Mouse (Mus musculus): ENCODE results near the gene Tspan5.

Tspan5 gene

GRCm38 (mm10) chr3:138744030-138744774, 2.2 kb downstream of the Tspan5 start:
- DNase-seq, result no peak

GRCm38 (mm10) chr3:138745091-138745490, 3.1 kb downstream of the Tspan5 start:
- no peak for DNase-seq

- no peak for DNase-seq
Observed at GRCm38 (mm10) chr3:138745596-138745995, 3.6 kb downstream of the Tspan5 start.

- no peak for DNase-seq
Observed at GRCm38 (mm10) chr3:138746556-138746955, 4.6 kb downstream of the Tspan5 start.

- DNase-seq, result no peak
Observed at GRCm38 (mm10) chr3:138747035-138747434, 5.0 kb downstream of the Tspan5 start.

GRCm38 (mm10) chr3:138747985-138748384, 6.0 kb downstream of the Tspan5 start:
- DNase-seq, result no peak

- DNase-seq, result no peak
Observed at GRCm38 (mm10) chr3:138749645-138750044, 7.7 kb downstream of the Tspan5 start.

- no peak for DNase-seq
Observed at GRCm38 (mm10) chr3:138751328-138751727, 9.3 kb downstream of the Tspan5 start.

- no peak for DNase-seq
Observed at GRCm38 (mm10) chr3:138752056-138752455, 10.1 kb downstream of the Tspan5 start.

- DNase-seq, result no peak
Observed at GRCm38 (mm10) chr3:138752769-138753168, 10.8 kb downstream of the Tspan5 start.

- peak; percentile 24 for DNase-seq
Observed at GRCm38 (mm10) chr3:138753182-138753885, 11.3 kb downstream of the Tspan5 start.

- DNase-seq, result no peak
Observed at GRCm38 (mm10) chr3:138754328-138754727, 12.3 kb downstream of the Tspan5 start.

GRCm38 (mm10) chr3:138757283-138757682, 15.3 kb downstream of the Tspan5 start:
- DNase-seq, result no peak

- DNase-seq, result no peak
Observed at GRCm38 (mm10) chr3:138759968-138760684, 18.1 kb downstream of the Tspan5 start.

GRCm38 (mm10) chr3:138760685-138761119, 18.7 kb downstream of the Tspan5 start:
- DNase-seq, result no peak

GRCm38 (mm10) chr3:138761531-138761930, 19.5 kb downstream of the Tspan5 start:
- DNase-seq, result no peak

GRCm38 (mm10) chr3:138763941-138764340, 21.9 kb downstream of the Tspan5 start:
- DNase-seq, result no peak

GRCm38 (mm10) chr3:138764782-138765181, 22.8 kb downstream of the Tspan5 start:
- no peak for DNase-seq

- no peak for DNase-seq
Observed at GRCm38 (mm10) chr3:138767034-138767433, 25.0 kb downstream of the Tspan5 start.

GRCm38 (mm10) chr3:138768541-138769093, 26.6 kb downstream of the Tspan5 start:
- DNase-seq, result no peak

- no peak for DNase-seq
Observed at GRCm38 (mm10) chr3:138770650-138771331, 28.8 kb downstream of the Tspan5 start.

GRCm38 (mm10) chr3:138771549-138772333, 29.7 kb downstream of the Tspan5 start:
- no peak for DNase-seq

Data from lung, postnatal 10 days (tissue).